ENCODE assay signal across 21 mouse cellular contexts in the genomic region with DNA sequence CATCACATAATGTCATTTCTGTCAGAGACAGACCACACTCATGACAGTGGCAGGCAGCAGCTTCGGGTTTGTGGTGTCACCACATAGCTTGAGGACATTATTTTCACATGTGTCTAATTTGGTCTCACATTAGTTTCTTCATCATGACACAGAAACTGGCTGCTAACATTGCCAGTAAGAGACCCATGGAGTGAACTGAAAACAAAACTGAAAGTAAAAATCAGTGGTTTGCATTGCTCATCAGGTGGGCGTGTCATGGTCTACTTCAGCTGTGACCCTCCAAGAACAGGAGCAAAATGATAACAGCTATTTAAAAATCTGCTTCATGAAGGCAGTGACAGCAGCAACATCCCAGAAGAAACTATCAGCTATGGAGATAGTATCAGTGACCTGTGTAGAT.
DNase-seq lines count a peak whose midpoint lies in the region; ATAC-seq and TF ChIP-seq lines count a peak whose summit lies in the region.
"Had no signal": no experiment of that assay in that cellular context is flagged by ENCODE, and none has a peak within 500 bp of the region (broad histone marks: within the 10 kb centered on the region; RNA-seq: fewer than 3 reads in every experiment).

No protein-coding gene starts in this region.

- WGBS in kidney, embryonic 15.5 days, result 90% methylated on average over 2 of the region's 2 CpGs

- TF ChIP-seq POLR2A in CH12.LX (IDR thresholded peaks at IDR 0.05; ENCODE audit: low read depth, low read length), result no peak
- no peak for TF ChIP-seq POLR2A in bone marrow macrophage, adult 2 months (IDR thresholded peaks at IDR 0.05; ENCODE audit: borderline replicate concordance, low read depth, low read length)

- H3K4me2 ChIP-seq in CH12.LX (ENCODE audit: insufficient read depth, low read depth, poor library complexity, severe bottlenecking), result peak overlapping the region; percentile 39
- no peak overlapping the region for H3K4me2 ChIP-seq in kidney, embryonic 15.5 days
- H3K4me2 ChIP-seq: forebrain, embryonic 13.5 days; heart, embryonic 11.5 days; hindbrain, embryonic 15.5 days had no signal

- in situ Hi-C loops in CH12.LX (cut with MboI; ENCODE audit: low pct_ligation_motif_present, low pct_unique_long_range_greater_than_20kb, low sequenced_read_pairs), result no loop called here

- no peak overlapping the region for H3K4me3 ChIP-seq in CH12.LX (replicated peaks in 1 of 3; ENCODE audit: low read depth in 2 of 3, low read length in 2 of 3, poor library complexity in 1 of 3)
- peak overlapping the region; percentile 25; the same call in 1 of the 2 replicates for H3K4me3 ChIP-seq in bone marrow macrophage, adult 2 months (ENCODE audit: insufficient read depth, low read length)
- no peak overlapping the region for H3K4me3 ChIP-seq in kidney, embryonic 15.5 days (replicated peaks)
- H3K4me3 ChIP-seq: forebrain, embryonic 13.5 days; hindbrain, embryonic 15.5 days had no signal

- ATAC-seq in kidney, embryonic 15.5 days (replicated peaks; ENCODE audit: low FRiP score), result no peak
- ATAC-seq: forebrain, embryonic 13.5 days; liver, postnatal 0 days had no signal

- no peaks in the 10 kb centered on the region for H3K79me2 ChIP-seq in CH12.LX (replicated peaks; ENCODE audit: control insufficient read depth, extremely low read depth, insufficient read depth, poor library complexity, severe bottlenecking)

- peaks cover 3% of the 10 kb centered on the region for H3K9me3 ChIP-seq in CH12.LX (replicated peaks; ENCODE audit: low read length)
- no peaks in the 10 kb centered on the region for H3K9me3 ChIP-seq in kidney, embryonic 15.5 days (replicated peaks)
- H3K9me3 ChIP-seq: forebrain, embryonic 13.5 days; hindbrain, embryonic 15.5 days had no signal

- peaks cover 0 to 16% of the 10 kb centered on the region in 2 experiments; a peak in 2 of 4 replicates for H3K4me1 ChIP-seq in CH12.LX (ENCODE audit: control insufficient read depth in 1 of 2, insufficient read depth in 2 of 2)
- 0 out of 2 replicates have a peak, but pooled peaks cover 3% of the 10 kb centered on the region for H3K4me1 ChIP-seq in bone marrow macrophage, adult 2 months (ENCODE audit: control insufficient read depth, insufficient read depth, low read length)
- H3K4me1 ChIP-seq in kidney, embryonic 15.5 days, result no peaks in the 10 kb centered on the region
- H3K4me1 ChIP-seq: hindbrain, embryonic 15.5 days had no signal

- H3K36me3 ChIP-seq in CH12.LX (replicated peaks in 1 of 2; ENCODE audit: control insufficient read depth in 1 of 2, insufficient read depth in 1 of 2, low read length in 1 of 2), result no peaks in the 10 kb centered on the region
- no peaks in the 10 kb centered on the region for H3K36me3 ChIP-seq in kidney, embryonic 15.5 days
- H3K36me3 ChIP-seq: hindbrain, embryonic 15.5 days had no signal

- no peak for TF ChIP-seq CTCF in CH12.LX (conservative IDR thresholded peaks at IDR 0.05 in 1 of 2, IDR thresholded peaks at IDR 0.05 in 1 of 2; ENCODE audit: low read depth in 2 of 2, low read length in 2 of 2)
- TF ChIP-seq CTCF in bone marrow macrophage, adult 2 months (IDR thresholded peaks at IDR 0.05; ENCODE audit: low read depth, low read length), result no peak

- DNase-seq in 3T3-L1 (ENCODE audit: low read depth, low spot score) (peak; percentile 67), CH12.LX (ENCODE audit: extremely low read depth) (peak; percentile 63)
- peak; percentile 30 to 37 for DNase-seq in natural killer cell, adult 2 months (ENCODE audit: low spot score in 2 of 2)
- DNase-seq in adrenal gland, postnatal 25 days, result no peak
- DNase-seq in layer of hippocampus, postnatal 14 days (ENCODE audit: low spot score in 2 of 2), result no peak
- DNase-seq: adrenal gland, adult 8-10 months; cerebellum, adult 11-12 months; cerebellum, postnatal 36 days; gastrocnemius, postnatal 25 days; heart, postnatal 14 days; kidney, adult 11 months; kidney, postnatal 14 days; layer of hippocampus, adult 9-11 months; liver; liver, postnatal 0 days; lung, postnatal 14 days had no signal

- TF ChIP-seq RAD21 in CH12.LX (IDR thresholded peaks at IDR 0.05; ENCODE audit: low read depth, low read length), result no peak

- dilution Hi-C loops in CH12.LX (cut with MboI; ENCODE audit: extremely low pct_ligation_motif_present, extremely low pct_unique_long_range_greater_than_20kb, low sequenced_read_pairs), result no loop called here

- no peak for TF ChIP-seq EP300 in CH12.LX (IDR thresholded peaks at IDR 0.05; ENCODE audit: low read length)

- H3K9ac ChIP-seq in CH12.LX (ENCODE audit: insufficient read depth, low read depth), result 0 out of 2 replicates have a peak overlapping the region, but pooled peaks have one; percentile 28
- no peak overlapping the region for H3K9ac ChIP-seq in kidney, embryonic 15.5 days
- H3K9ac ChIP-seq: forebrain, embryonic 13.5 days; hindbrain, embryonic 15.5 days; liver, postnatal 0 days had no signal

- H3K27ac ChIP-seq in CH12.LX (ENCODE audit: insufficient read depth, low read depth), result peak overlapping the region; percentile 35; the same call in 1 of the 2 replicates
- H3K27ac ChIP-seq in bone marrow macrophage, adult 2 months (ENCODE audit: insufficient read depth, low read depth, low read length), result no peak overlapping the region
- H3K27ac ChIP-seq in kidney, embryonic 15.5 days, result no peak overlapping the region
- H3K27ac ChIP-seq: forebrain, embryonic 13.5 days; hindbrain, embryonic 15.5 days had no signal

- no peaks in the 10 kb centered on the region for H3K27me3 ChIP-seq in CH12.LX (replicated peaks)
- no peaks in the 10 kb centered on the region for H3K27me3 ChIP-seq in kidney, embryonic 15.5 days
- H3K27me3 ChIP-seq: forebrain, embryonic 13.5 days; hindbrain, embryonic 15.5 days had no signal

TF ChIP-seq in CH12.LX, 34 proteins besides CTCF, POLR2A, EP300 and RAD21:
- TF ChIP-seq MYC (IDR thresholded peaks at IDR 0.05; ENCODE audit: low read depth, low read length) (peak; percentile 43; the same call in 1 of the 2 replicates), MAZ (IDR thresholded peaks at IDR 0.05; ENCODE audit: low read depth, low read length) (no peak), NELFE (IDR thresholded peaks at IDR 0.05; ENCODE audit: low read depth, low read length) (no peak), MEF2A (IDR thresholded peaks at IDR 0.05; ENCODE audit: borderline replicate concordance, low read depth, low read length) (no peak; the same call in 1 of the 2 replicates), TBP (conservative IDR thresholded peaks at IDR 0.05; ENCODE audit: low read depth, low read length) (no peak), ETS1 (conservative IDR thresholded peaks at IDR 0.05; ENCODE audit: low read depth, low read length) (peak; percentile 77), ELF1 (IDR thresholded peaks at IDR 0.05; ENCODE audit: low read depth, low read length) (no peak), GABPA (IDR thresholded peaks at IDR 0.05; ENCODE audit: insufficient replicate concordance, low read depth, low read length) (no peak), HCFC1 (IDR thresholded peaks at IDR 0.05; ENCODE audit: low read depth, low read length) (no peak), MXI1 (IDR thresholded peaks at IDR 0.05; ENCODE audit: low read depth, low read length) (0 out of 2 replicates have a peak, but pooled peaks have one; percentile 33), MAX (IDR thresholded peaks at IDR 0.05; ENCODE audit: low read length) (0 out of 2 replicates have a peak, but pooled peaks have one; percentile 12), UBTF (IDR thresholded peaks at IDR 0.05; ENCODE audit: low read depth, low read length) (no peak), CHD2 (IDR thresholded peaks at IDR 0.05; ENCODE audit: low read length) (no peak), RCOR1 (conservative IDR thresholded peaks at IDR 0.05; ENCODE audit: low read depth, low read length) (no peak), ZNF384 (IDR thresholded peaks at IDR 0.05; ENCODE audit: low read depth, low read length) (no peak), IRF4 (IDR thresholded peaks at IDR 0.05; ENCODE audit: low read depth, low read length) (peak; percentile 76), BHLHE40 (IDR thresholded peaks at IDR 0.05; ENCODE audit: low read depth, low read length) (no peak), TCF12 (IDR thresholded peaks at IDR 0.05; ENCODE audit: low read depth, low read length) (no peak)

Comparison
In these comparisons a context has a peak if more than half of its experiments do, and no peak if none do; other contexts are left out.
1. DNase-seq: peak in 3T3-L1 (single experiment), CH12.LX (single experiment) and natural killer cell, adult 2 months (2 of 2); none in adrenal gland, postnatal 25 days (single experiment) and layer of hippocampus, postnatal 14 days (0 of 2).